Mouse (Mus musculus) WW6 (cell line): ENCODE data around the gene Spcs3.
"Not testable (repeated sequence)": the region's sequence is repeated elsewhere in the genome, so short reads cannot be mapped to it uniquely, and the experiment has no call there.

Experiments used
- DNase-seq: peaks from one replicate; pipeline ENCODE4 v3.0.0-alpha.2; 2013; ENCODE audit warnings: low read depth, low spot score

The Spcs3 gene

GRCm38 (mm10) chr8:54529382-54530296, at the start of gene Spcs3, which contains the start of gene Asb5:
Gene Spcs3 (minus strand): TSS chr8:54529998.
Gene Asb5 (plus strand): TSS chr8:54529580.
- peak; percentile 84 for DNase-seq

DNA sequence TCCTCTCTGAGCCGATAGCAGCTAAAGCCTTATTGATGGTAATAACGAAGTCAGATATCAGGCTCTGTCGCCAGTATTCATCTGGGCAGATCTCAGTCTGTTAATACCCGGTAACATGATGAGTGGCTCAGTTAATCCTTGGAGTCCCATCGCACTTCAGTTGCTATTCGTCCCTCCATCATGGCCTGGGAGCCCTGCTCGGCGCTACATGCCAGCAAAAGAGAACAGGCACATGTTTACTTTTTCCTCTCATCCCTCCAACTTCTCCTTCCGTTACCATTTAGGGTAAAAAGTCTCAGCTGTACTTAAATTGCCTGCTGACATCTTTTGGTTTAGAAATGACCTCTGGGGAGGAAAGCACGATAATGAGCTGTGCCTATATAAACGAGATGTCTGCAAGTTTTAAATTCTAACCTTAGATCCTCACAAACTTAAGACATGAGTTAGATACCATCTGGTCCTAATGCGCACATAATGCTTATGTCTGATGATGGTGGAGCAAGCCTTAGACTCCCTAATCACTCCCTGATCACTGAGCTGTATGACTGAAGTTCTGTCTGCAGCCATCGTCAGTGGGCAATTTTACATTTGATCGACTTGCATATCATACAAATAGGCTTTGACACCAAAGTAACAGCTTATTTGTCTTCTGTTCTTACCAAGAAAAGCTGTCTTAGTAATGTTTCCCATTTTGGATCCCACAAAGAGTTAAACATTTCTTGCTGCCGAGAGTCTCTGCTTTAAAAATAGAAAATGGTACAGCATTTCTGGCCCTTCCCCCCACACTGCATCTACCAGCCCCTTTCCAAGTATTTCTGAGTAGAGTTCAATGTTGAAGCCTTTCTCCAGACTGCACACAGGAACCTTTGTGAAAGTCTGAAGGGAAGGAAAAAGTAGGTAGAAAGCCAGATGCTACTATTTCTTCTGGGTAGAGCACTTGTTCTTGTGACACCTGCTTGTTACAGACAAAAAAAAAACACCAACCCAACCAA, 41.1 kb upstream of the Spcs3 start:
- DNase-seq: no peak

GRCm38 (mm10) chr8:54567168-54567567, 37.4 kb upstream of the Spcs3 start:
- no peak for DNase-seq

GRCm38 (mm10) chr8:54565603-54566260, 35.9 kb upstream of the Spcs3 start:
- DNase-seq: no peak

- no peak for DNase-seq
Measured at GRCm38 (mm10) chr8:54565181-54565580, 35.4 kb upstream of the Spcs3 start.

GRCm38 (mm10) chr8:54562137-54562536, 32.3 kb upstream of the Spcs3 start:
- no peak for DNase-seq

- no peak for DNase-seq
Measured at GRCm38 (mm10) chr8:54554921-54555320, 25.1 kb upstream of the Spcs3 start.

DNA sequence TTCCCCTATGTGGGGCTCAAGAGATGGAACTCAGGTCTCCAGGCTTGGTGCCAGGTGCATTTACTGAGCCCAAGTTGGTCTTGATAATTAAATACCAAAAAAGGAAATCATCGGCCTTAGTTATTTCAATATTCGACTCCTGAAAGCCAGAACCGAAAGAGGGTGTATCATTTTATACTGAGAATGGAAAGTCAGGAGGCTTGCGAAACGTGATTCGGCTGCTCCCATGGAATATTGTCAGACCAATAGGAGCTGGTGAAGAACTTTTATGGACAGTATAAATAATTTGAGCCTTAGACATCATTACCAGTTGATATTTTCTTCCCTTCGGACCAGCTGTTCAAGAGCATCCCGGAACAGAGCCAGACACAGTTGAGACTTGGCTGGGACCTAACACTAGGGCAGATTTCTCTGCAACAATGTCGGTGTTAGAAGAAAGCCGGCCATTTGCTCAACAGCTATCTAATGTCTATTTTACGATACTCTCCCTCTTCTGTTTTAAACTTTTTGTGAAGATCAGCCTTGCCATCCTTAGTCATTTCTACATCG, 20.3 kb upstream of the Spcs3 start:
- DNase-seq: no peak

DNA sequence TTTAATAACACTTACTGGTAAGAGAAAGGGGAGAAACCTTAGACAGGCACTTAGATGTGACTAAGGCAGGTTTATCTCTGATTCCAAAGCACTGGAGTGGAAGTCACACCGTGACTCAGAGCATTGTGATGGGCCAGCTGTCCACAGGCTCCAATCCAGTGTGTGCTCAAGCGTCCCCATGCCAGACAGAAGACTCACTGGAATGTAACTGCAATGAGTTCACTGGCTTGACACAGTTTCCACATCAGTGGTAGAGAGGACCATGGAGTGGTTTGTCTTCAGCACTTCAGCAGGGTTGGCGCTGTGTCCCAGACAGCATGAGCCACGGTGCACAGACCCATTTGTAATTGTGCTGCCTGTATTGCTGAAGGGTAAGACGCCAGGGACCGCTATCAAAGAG, 18.6 kb upstream of the Spcs3 start:
- no peak for DNase-seq

DNA sequence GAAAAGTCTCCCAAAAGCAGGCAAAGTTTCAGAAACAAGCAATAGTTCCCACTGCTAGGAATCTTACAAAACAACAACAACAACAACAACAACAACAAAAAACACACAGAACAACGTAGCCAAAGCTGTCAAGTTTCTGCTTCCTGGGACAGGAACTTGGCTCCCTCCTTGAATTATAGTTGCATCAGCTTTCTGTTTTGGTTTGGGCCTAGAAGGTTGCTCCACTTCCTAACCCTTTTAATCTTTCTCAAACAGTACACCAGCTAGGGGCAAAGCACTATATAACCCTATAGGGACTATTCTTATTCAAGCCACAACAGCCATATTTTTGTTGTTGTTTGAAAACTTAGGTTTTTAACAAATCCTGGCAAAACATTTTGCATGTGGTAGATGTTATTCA, 11.5 kb upstream of the Spcs3 start:
- DNase-seq: no peak

GRCm38 (mm10) chr8:54537285-54537684, 7.5 kb upstream of the Spcs3 start:
- DNase-seq: no peak

GRCm38 (mm10) chr8:54535172-54535571, 5.4 kb upstream of the Spcs3 start:
- DNase-seq: no peak

DNA sequence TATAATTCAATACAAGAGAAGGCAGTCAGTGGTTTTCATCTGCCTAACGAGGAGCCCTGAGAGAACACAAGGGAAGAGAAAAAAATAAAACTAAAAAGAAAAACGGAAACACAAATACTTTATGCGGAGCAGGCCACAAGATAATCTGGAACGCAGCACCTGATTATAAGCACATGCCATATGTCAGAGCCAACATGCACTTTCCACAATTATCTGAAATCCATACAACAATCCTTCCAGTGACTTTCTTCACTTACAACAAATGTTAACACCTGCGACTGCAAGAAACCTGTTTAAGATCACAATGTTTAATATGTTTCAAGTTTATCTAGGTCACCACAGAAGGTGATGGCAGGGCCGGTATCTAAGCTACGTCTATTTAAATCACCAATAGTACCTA, 1.2 kb downstream of the Spcs3 start:
- no peak for DNase-seq

- no peak for DNase-seq
Measured at GRCm38 (mm10) chr8:54526700-54527099, 3.1 kb downstream of the Spcs3 start.

DNA sequence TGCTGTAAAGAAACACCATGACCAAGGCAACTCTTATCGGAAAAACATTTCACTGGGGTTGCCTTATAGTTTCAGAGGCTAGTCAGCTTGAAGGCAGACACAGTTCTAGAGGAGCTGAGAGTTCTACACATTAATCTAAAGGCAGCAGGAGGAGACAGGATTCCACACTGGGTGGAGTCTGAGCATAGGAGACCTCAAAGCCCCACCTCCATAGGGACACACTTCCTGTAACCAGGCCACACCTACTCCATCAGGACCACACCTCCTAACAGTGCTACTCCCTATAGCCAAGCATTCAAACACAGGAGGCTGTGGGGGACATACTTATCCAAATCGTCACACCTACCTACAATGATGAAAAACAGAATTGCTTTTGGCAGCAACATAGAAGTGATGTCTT, 4.2 kb downstream of the Spcs3 start:
- DNase-seq: peak; percentile 33

DNA sequence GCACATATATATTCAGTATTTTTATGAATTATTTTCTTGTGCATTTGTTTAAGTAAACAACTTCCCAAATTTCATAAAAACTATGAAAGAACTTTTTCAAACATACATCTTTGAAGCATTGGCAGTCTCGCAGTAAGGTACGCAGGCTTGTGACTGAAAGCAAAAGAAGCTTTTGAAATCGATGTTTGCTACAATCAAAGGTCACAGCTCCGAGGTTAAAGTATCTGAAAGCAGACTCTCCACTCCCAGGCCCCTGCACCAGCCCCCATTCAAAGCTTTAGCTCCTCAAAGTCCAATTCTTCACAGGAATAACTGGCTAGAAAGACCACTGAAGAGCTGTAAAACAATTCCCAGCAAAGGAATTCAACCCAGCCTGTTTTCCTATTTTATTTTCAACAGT, 9.3 kb downstream of the Spcs3 start:
- DNase-seq: no peak

DNA sequence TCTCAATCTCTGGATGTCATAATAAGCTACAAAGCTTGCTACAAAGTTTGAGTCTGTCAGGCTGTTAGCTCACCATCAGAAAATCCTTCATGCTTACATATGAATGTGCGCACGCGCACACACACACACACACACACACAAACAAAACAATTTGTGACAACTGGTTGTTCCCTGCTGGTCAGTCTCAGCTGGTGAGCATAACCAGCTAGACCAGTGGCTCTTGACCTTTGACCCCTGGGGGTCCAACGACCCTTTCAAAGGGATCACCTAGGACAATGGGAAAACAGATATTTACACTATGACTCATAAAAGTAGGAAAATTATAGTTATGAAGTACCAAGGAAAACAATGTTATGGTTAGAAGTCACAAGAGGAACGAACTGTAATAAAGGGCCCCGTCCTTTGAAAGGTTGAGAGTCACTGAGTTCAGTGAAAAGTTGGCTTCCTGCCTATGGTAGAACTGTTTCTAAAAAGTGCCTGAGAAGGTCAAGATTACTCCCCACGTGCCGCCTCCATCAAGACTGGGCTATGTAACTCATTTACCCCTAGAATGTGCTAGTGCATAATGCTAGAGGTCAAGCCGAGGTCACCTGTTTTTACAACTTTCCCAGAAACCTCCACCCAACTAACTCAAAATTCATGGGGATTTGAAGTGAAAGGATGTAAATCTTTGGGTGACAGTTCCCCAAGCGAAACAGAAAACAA, 10.9 kb downstream of the Spcs3 start:
- DNase-seq: no peak

DNA sequence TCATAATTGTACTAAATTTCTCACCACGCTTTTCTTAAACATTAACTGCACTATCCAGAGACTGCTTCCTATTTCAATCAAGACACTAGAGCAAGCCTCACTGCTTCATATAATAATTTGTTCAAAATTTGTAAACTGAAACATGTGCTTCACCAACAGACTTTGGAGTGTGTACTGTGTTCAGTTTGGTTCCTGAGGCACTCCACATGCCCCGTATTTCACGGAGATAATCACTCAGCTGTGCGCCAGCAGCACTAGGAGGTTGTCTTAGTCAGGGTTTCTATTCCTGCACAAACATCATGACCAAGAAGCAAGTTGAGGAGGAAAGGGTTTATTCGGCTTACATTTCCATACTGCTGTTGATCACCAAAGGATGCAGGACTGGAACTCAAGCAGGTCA, 17.6 kb downstream of the Spcs3 start:
- DNase-seq: not testable (repeated sequence)

DNA sequence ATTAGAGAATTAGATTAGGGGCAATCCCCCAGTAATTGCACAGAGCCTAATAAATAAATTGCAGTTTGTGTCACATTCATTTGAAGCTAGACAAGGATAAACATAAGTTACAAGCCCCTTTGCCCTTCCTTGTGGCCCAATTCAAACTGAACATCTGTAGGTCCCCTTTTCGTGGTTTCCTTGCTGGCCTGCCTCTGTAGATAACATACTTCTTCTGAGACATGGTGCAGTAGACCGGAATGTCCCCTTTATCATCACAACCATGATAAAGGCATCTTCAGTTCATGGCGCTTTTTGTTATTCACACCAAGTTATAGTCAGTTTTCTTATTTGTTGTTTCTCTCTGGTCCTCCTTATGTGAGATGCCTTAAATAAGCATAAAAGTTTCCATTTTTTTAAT, 18.0 kb downstream of the Spcs3 start:
- DNase-seq: no peak

GRCm38 (mm10) chr8:54509221-54509721, 20.5 kb downstream of the Spcs3 start:
- peak; percentile 36 for DNase-seq

DNA sequence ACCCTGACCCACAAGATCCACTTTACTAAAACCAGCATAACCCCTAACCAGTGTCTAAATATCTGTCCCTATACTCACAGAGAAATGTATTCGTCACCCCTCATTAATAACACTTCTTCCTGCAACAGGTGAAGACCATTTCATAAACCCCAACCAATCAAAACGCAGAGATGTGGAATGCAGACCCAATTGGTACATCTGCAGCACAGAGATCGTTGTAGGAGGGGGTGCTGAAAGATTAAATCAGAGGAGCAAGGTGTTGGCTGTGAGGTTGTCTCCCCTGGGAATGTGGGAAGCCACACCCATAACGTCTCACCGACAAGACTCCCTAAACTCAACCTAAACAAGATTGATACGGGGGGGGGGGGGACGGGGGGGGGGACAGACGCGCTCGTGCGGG, 21.0 kb downstream of the Spcs3 start:
- DNase-seq: no peak
